Mouse (Mus musculus): ENCODE data around the gene Sync. TPM values are rescaled to one million over a fixed set of nuclear protein-coding genes. Genes with fewer than 3 reads are reported as not detected.

Sync gene
- total RNA-seq (2021): 10 to 100 TPM; 63.6 to 64.4 TPM
- long read RNA-seq, experiment 1, transcript Sync-201 (5 exons, 2,042 nt): major isoform, 67 of 84 reads
- long read RNA-seq, experiment 1, partial matches to known transcripts: 8 of 84 reads
- long read RNA-seq, experiment 1, other reads (novel, unspliced or antisense): 8 of 84 reads
- long read RNA-seq, experiment 2, transcript Sync-201 (5 exons, 2,042 nt): major isoform, 37 of 47 reads
- long read RNA-seq, experiment 2, partial matches to known transcripts: 4 of 47 reads
- long read RNA-seq, experiment 2, other reads (novel, unspliced or antisense): 6 of 47 reads

GRCm38 (mm10) chr4:129287472-129287981 lies at the start of gene Sync:
Sync (plus strand) TSS chr4:129287617.
- DNase-seq: peak; percentile 76

GRCm38 (mm10) chr4:129237843-129238441 lies 49.5 kb upstream of the Sync start:
- DNase-seq: no peak

GRCm38 (mm10) chr4:129238579-129239016 lies 48.8 kb upstream of the Sync start:
- DNase-seq: no peak

DNA sequence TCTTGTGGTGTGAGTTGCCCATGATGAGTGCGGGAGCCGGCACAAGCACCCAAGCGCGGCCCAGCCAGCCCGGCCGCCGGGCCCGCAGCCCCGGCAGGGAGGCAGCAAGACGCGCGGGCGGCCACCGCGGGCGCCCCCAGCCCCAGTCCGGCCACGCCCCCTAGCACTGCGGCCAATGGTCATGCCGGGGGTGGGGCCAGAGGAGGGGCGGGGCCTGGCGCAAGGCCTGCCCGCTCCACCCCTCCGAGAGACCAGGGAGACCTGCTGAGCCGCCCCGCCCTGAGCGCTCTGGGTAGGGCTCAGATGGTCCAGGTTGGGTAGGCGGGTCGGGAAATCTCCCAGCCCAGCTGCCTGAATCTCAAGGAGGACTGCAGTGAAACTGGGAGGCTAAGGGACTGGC lies 48.3 kb upstream of the Sync start:
- peak; percentile 66 for DNase-seq

- no peak for DNase-seq
Measured at GRCm38 (mm10) chr4:129241898-129242297, 45.5 kb upstream of the Sync start.

DNA sequence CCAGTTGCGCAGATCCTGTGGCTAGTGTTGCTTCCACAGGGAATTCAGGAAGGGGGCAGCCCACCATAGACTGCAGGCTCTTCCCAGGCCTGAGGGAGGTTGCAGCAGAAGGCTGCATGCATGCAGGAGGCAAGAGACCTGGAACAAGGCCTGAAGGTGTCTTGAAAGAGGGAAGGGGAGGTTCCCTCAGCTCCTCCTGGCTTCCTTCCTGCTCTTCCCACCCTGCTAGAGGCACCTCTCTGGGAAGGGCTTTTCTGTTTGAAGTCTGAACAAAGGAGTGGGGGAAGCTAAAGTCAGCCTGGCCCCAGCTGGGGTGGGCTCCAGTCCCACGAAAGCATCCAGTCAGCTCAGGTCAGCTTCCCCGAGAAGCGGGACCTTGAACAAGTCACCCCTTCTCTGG lies 45.1 kb upstream of the Sync start:
- DNase-seq: no peak

- DNase-seq: no peak
Measured at GRCm38 (mm10) chr4:129242761-129243160, 44.7 kb upstream of the Sync start.

GRCm38 (mm10) chr4:129244802-129245201 lies 42.6 kb upstream of the Sync start:
- DNase-seq: no peak

DNA sequence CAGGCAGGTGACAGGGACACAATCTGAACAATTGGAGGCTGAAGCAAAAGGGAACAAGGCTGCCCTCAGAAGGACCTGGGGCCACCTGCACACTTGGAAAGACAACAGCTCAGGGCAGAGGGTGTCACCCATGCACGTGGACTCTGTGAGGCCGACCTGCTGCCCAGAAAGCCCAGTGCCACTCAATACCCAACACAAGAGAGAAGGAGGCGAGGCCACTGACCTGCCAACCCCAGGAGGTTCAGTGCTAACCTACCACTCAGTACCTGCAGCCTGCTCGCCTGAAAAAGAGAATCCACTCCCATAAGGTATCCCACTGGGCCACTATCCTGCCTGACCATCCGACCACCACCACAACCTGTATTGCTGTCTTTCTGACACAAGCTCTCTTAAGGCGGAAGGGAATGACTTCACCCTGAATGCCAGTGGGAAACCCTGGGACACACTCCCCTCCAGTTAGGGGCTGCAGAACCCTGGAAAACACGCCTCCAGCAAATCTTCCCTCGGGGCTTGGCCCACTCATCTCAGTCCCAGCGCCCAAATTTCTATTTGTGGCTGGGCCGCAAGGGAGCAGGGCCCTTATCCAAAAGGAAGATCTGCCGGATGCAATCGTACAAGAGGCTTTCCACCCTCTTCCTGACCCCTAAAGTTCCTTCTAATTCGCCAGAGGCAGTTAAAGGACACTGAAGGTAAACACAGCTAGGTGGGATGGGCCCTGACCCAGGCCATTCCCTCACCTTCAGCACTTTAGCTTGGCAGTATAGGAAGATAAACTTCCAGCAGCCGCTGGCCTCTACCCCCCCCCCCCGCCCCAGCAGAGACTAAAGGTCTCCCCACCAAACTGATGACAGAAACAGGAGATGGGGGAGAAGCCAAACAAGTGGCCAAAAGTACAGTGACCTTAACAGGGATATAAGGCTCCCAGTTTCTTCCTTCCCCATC lies 40.8 kb upstream of the Sync start:
- no peak for DNase-seq

DNA sequence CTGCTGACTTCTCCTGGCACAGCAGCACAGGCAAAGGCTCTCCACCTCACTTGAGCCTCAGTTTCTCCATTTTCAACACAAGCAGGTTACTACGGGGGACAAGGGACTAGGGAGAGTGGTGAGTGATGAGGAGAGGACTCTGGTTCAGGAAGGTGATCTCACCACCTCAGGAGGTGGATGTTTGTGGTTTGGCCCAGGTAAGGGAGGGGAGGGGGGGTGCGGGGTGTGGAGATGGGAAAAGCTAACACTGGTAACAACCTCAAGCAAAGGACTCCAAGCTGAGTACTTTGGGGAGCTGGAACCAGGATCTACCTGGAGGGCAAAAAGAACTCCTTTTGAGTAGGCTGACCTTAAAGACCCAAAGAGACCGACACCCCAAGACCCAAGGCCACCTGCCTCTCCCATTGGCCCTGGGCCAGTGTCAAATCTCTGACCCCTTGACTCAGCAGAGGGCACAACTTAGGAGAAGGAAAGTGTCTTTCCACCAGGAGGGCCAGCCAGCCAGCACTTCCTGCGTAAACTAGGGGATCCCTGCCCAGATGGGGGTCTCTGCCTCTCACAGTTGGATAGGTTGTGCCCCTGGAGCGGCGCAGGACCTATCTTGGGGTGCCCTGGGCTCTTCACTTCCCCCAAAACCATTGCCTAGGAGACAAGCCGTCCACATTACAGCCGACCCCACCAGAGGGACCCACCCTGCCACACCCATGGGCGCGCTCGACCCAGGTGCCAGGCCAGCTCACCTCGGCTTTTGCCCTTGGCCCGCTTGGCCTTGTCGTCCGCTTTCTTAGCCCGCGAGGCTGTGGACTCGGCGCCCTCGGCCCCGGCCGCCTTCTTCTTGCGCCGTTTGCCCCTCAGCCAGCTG lies 39.8 kb upstream of the Sync start:
- peak; percentile 34 for DNase-seq

DNA sequence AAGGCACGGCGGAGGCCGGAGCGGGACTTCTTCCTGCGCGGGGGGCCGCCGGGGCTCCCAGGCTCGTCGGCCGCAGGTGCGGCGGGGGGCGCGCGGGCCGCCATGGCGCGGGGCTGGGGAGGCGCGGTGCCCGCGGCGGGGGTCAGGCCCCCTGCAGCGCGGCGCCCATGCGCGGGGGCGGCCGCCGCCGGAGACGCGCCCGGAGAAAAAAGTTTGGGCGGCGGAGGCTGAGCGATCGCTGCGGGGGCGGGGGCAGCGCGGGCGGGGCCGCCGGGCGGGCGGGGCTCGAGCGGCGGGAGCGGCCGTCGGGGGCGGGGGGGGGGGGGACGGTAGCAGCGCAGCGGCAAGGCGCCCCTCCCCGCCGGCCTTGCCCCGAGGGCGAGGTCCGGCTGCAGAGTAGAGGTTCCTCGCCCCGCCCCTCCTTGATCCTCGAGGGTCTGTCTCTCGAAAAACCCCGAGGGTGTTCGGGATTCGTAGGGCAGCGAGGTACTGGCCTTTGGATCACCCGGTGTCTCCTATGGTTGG lies 39.1 kb upstream of the Sync start:
- DNase-seq: no peak

DNA sequence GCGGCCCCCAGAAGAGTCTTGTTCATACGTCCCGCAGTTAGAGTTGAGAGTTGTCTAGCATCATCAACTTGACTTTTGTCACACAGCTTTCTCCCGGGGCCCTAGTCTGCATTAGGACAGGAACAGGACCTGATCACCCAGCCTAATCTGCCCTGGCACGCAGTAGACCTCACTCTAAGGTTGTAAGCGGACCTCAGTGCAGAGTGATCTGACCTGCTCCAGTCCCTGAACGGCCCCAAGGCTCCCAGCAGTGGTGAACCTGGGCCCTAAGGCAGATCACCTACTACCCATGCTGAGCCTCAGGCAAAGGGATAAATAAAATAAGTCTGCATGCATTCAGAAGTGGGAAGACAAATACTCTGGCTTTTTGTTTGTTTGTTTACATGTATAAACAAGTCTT lies 38.1 kb upstream of the Sync start:
- no peak for DNase-seq

DNA sequence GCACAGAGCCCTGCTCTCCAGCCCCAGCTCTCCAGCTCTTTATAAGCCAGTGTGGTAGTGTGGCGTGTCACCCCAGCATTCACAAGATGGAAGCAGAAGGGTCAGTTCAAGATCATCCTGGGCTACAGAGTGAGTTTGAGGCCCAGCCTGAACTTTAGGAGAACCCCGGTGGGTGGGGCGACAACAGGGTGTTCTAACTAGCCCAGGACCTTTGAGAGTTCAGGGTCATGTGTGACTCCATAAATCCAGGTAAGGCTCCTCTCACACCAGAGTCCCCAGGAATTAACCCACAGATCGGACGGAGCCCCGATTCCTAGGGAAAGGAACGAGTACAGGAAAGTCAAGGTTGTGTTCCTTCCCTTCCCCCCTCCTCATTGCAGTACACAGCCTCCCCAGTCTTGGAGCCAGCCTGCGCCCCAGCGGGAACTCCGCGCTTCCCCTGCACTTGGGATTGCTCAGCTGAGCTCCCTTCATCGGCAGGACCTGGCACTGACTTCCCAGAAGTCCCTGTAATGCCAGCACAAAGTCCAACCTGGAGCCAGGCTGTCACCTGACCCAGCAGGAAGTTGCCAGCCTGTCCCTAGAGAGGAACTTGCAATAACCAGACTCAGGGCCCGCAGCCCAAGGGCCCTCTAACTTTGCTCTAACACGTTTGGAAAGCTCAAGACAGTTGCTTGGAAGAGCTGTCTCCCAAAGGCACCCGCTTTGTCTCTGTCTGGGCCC lies 36.5 kb upstream of the Sync start:
- DNase-seq: peak; percentile 29

DNA sequence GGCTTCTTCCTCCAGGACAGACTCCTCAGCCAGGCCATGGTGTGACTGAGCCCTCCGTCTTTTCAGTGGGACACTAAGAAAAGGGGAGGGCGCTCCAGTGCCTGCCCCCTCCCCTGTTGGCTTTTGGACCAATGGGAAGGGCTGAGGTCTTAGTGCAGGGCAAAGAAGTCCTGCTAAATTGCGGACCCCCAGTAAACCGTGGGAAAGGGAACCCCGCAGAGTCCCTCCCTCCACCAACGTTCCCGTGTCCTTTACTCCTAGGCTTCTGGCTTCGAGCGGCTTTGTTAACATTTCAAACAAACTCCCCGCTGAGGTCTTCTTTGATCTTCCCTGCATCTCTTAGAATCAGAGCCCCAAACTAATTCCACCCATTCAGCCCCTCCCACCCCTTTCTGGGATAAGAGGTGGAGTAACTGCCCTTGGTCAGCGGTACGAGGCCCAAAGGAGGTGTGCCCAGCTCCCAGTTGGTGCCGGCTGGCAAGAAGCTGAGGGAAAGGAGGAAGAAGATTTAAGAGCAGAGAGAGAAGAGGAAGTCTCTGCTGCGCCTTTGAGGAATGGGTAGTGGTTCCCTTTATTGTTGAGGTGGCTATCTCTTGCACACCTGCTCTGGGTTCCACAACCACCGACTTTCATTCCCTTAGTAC lies 35.8 kb upstream of the Sync start:
- DNase-seq: no peak

- DNase-seq: no peak
Measured at GRCm38 (mm10) chr4:129252492-129252891, 34.9 kb upstream of the Sync start.

- no peak for DNase-seq
Measured at GRCm38 (mm10) chr4:129254571-129254970, 32.8 kb upstream of the Sync start.

DNA sequence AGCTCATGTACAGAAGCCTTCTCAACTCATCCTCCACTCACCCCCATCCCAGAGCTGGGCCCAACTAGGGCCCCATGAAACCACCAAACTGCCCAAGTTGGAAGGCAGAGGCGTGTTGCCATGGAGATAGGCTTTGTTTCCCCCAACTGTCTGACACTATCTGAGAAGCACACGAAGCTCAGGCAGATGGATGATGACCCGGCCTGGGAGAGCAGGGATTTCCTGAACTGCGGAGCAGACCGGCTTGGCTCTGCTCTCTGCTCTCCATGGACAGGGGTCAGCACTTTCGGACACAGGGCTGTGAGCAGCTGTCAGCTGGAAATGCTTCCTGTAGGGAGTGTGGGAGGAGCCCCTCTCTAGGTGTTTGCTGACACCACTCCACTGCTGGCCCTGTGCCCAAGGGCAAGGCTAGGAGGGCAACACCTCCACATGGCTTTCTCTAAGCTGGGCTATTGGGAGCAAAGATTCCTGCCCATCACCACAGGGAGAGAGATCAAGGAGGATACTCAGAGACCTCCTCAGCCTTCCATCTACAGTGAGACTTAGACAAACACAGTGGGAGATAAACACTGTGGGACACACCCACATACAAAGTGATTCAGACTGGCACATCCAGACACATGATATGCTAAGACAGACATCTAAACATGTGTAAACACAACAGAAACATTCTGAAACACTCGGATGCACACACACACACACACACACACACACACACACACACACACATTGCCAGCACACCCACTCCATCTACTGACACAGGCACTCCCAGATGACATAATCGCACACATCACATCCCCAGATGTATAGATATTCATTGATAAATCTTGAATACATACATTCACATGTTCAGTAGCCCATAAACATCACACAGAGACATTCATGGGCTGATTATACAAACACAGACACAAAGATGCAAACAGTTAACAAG lies 30.7 kb upstream of the Sync start:
- no peak for DNase-seq

DNA sequence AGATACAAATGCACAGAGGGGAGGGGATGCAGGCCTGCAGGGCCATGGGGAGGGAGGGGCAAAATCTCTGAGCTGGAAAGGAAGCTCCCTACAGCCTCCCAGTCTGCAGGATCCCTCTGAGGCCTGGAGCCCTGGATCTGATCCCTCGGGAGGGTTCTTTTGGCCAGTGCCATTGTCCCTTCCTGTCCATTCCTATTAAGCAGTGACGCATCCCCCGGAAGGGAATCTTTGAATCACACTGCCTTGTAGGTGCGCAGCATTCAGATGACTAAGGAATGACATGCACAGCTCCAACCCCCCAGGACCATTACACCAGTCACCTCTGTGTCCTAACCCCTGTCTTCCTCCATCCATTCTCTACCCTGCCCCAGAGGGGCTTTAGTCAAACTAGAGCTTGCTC lies 28.3 kb upstream of the Sync start:
- no peak for DNase-seq

DNA sequence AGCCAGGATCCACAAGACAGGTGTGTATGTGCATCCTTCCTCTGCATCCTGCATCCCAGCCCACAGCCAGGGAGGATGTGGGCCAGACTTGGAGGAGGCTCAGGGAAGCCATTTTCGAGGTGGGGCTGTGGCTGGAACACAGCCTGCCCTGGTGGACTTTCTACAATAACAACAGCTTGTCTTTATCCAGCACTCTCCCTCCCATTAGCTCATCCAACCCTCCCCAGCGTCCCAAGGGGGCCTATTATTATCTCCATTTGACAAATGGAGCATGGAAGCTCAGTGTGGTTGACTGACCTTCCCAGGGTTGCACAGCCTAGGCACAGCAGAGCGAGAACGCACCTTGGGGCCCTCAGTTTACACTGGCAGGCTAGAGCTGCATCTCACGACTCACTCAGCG lies 26.7 kb upstream of the Sync start:
- DNase-seq: no peak

All from gastrocnemius, postnatal 10 days (tissue).